Mouse (Mus musculus) c-Kit-negative CD71-positive TER-119-positive erythroid progenitor cells, embryonic 14.5 days (primary cell): Measurements from ENCODE around the gene Ptpn7.
"Not testable (repeated sequence)": the region's sequence is repeated elsewhere in the genome, so short reads cannot be mapped to it uniquely, and the experiment has no call there.

ENCODE experiments used
- DNase-seq: peaks from one replicate; pipeline ENCODE4 v3.0.0-alpha.2; 2013; ENCODE audit warnings: low read depth, low spot score

The Ptpn7 gene

GRCm38 (mm10) chr1:135185936-135186335 lies 53.4 kb downstream of the Ptpn7 start:
- no peak for DNase-seq

- DNase-seq = no peak
These were observed 53.9 kb downstream of the Ptpn7 start for GRCm38 (mm10) chr1:135186427-135186826.

- DNase-seq = not testable (repeated sequence)
These were observed 54.5 kb downstream of the Ptpn7 start for GRCm38 (mm10) chr1:135187016-135187415.

- no peak for DNase-seq
These were observed 55.7 kb downstream of the Ptpn7 start for GRCm38 (mm10) chr1:135188197-135188596.

GRCm38 (mm10) chr1:135189186-135189585 lies 56.7 kb downstream of the Ptpn7 start:
- DNase-seq = no peak

GRCm38 (mm10) chr1:135194335-135194734 lies 61.8 kb downstream of the Ptpn7 start:
- DNase-seq = not testable (repeated sequence)
